Mouse (Mus musculus) CH12.LX (cell line): ENCODE measurements around the gene D10Wsu102e. TPM values are rescaled to one million over a fixed set of nuclear protein-coding genes. Genes with fewer than 3 reads are reported as not detected.
A peak's percentile ranks its signal among the peaks of the same experiment; 100 is the strongest.
"Not testable (repeated sequence)": the region's sequence is repeated elsewhere in the genome, so short reads cannot be mapped to it uniquely, and the experiment has no call there.

ENCODE experiments used
- DNase-seq: peaks from one replicate; pipeline ENCODE4 v3.0.0-alpha.2; 2013; ENCODE audit errors: extremely low read depth
- H3K27ac ChIP-seq: 2 replicates; pipeline ENCODE4 v1.5.1; 2012; ENCODE audit warnings: low read depth, mild to moderate bottlenecking, control low read depth, moderate library complexity; ENCODE audit not compliant: insufficient read depth
- H3K27me3 ChIP-seq: replicated peaks from 2 replicates; pipeline ENCODE3; 2012; ENCODE audit warnings: inconsistent platforms
- H3K36me3 ChIP-seq, 2 experiments: replicated peaks in 1 of 2; 2 replicates each; pipeline versions ENCODE3 to v1.6.1; 2012; ENCODE audit warnings: inconsistent platforms in 1 of 2, low read length in 1 of 2, mild to moderate bottlenecking in 1 of 2, mixed read lengths in 1 of 2, moderate library complexity in 1 of 2; ENCODE audit not compliant: control insufficient read depth in 1 of 2, insufficient read depth in 1 of 2
- H3K4me1 ChIP-seq, 2 experiments: 2 replicates each; pipeline ENCODE4 v1.6.1; 2012; ENCODE audit warnings: inconsistent platforms in 1 of 2, moderate library complexity in 1 of 2; ENCODE audit not compliant: insufficient read depth in 2 of 2, control insufficient read depth in 1 of 2
- H3K4me2 ChIP-seq: 2 replicates; pipeline ENCODE4 v1.6.1; 2012; ENCODE audit warnings: low read depth, mild to moderate bottlenecking, control low read depth; ENCODE audit not compliant: poor library complexity, insufficient read depth, severe bottlenecking
- H3K4me3 ChIP-seq, 3 experiments: fragments of 150-350 bp in 1 of 3; sonication (generic) in 1 of 3; replicated peaks in 1 of 3; 2 replicates each; pipeline versions ENCODE3 to v1.5.1; 2011 to 2012; ENCODE audit warnings: low read depth in 2 of 3, low read length in 2 of 3, mild to moderate bottlenecking in 2 of 3, moderate library complexity in 2 of 3, control low read depth in 1 of 3, improper control_type of control experiment in 1 of 3, inconsistent platforms in 1 of 3, mixed read lengths in 1 of 3; ENCODE audit not compliant: poor library complexity in 1 of 3
- H3K79me2 ChIP-seq: replicated peaks from 2 replicates; pipeline ENCODE4 v1.6.1; 2012; ENCODE audit warnings: mild to moderate bottlenecking, moderate library complexity; ENCODE audit not compliant: control insufficient read depth, poor library complexity, insufficient read depth, severe bottlenecking; ENCODE audit errors: extremely low read depth
- H3K9ac ChIP-seq: 2 replicates; pipeline ENCODE4 v1.6.1; 2012; ENCODE audit warnings: low read depth, mild to moderate bottlenecking, control low read depth, moderate library complexity; ENCODE audit not compliant: insufficient read depth
- H3K9me3 ChIP-seq: replicated peaks from 2 replicates; pipeline ENCODE3; 2012; ENCODE audit warnings: low read length, inconsistent platforms, mixed read lengths
- CTCF ChIP-seq, 2 experiments: IDR thresholded peaks in 1 of 2; conservative IDR thresholded peaks in 1 of 2; 2 replicates each; pipeline ENCODE4 v1.5.1; 2011 to 2012; ENCODE audit warnings: low read depth in 2 of 2, low read length in 2 of 2, improper control_type of control experiment in 1 of 2, inconsistent platforms in 1 of 2, mild to moderate bottlenecking in 1 of 2, moderate library complexity in 1 of 2
- ELF1 ChIP-seq: IDR thresholded peaks from 2 replicates; pipeline ENCODE4 v1.6.1; 2014; ENCODE audit warnings: low read depth, mild to moderate bottlenecking, inconsistent platforms, low read length, improper control_type of control experiment
- HCFC1 ChIP-seq: IDR thresholded peaks from 2 replicates; pipeline ENCODE4 v1.6.1; 2012; ENCODE audit warnings: low read depth, mild to moderate bottlenecking, inconsistent platforms, low read length, improper control_type of control experiment
- JUND ChIP-seq: conservative IDR thresholded peaks from 2 replicates; pipeline ENCODE4 v1.6.1; 2011; ENCODE audit warnings: low read depth, low read length, improper control_type of control experiment
- MAX ChIP-seq: IDR thresholded peaks from 2 replicates; pipeline ENCODE4 v1.6.1; 2011; ENCODE audit warnings: low read length, improper control_type of control experiment
- MXI1 ChIP-seq: IDR thresholded peaks from 2 replicates; pipeline ENCODE4 v1.6.1; 2011; ENCODE audit warnings: mild to moderate bottlenecking, low read depth, low read length, improper control_type of control experiment
- PAX5 ChIP-seq: IDR thresholded peaks from 2 replicates; pipeline ENCODE4 v1.6.1; 2012; ENCODE audit warnings: low read length, inconsistent platforms, mixed read lengths
- RAD21 ChIP-seq: IDR thresholded peaks from 2 replicates; pipeline ENCODE4 v1.6.1; 2011; ENCODE audit warnings: low read depth, mild to moderate bottlenecking, low read length, improper control_type of control experiment, moderate library complexity
- SIN3A ChIP-seq: IDR thresholded peaks from 2 replicates; pipeline ENCODE4 v1.6.1; 2012; ENCODE audit warnings: low read length, improper control_type of control experiment, inconsistent platforms
- ZNF384 ChIP-seq: IDR thresholded peaks from 2 replicates; pipeline ENCODE4 v1.6.1; 2012; ENCODE audit warnings: low read depth, low read length, improper control_type of control experiment, inconsistent platforms
- dilution Hi-C: fragments of 300-500 bp; cut with MboI; formaldehyde crosslinking; loops from 2 replicates; pipeline ENCODE4 v1.14.3; 2020; ENCODE audit warnings: low sequenced_read_pairs; ENCODE audit not compliant: extremely low pct_unique_long_range_greater_than_20kb, extremely low pct_ligation_motif_present
- in situ Hi-C: fragments of 300-500 bp; cut with MboI; formaldehyde crosslinking; loops from 3 replicates; pipeline ENCODE4 v1.14.3; 2019; ENCODE audit warnings: low sequenced_read_pairs, low pct_ligation_motif_present, low pct_unique_long_range_greater_than_20kb, mixed read lengths
- polyA plus RNA-seq: library from polyadenylated mRNA; unstranded; fragments of >175 nt; gene quantifications from 2 replicates; pipeline ENCODE4 v1.2.1, GENCODE M21; 2012; ENCODE audit warnings: low read depth; ENCODE audit not compliant: insufficient read length
- total RNA-seq, 2 experiments: library from RNA; depleted of rRNA; stranded (reverse); fragments of 300-350 nt in 1 of 2; fragments of >200 nt in 1 of 2; gene quantifications; 2 replicates each; pipeline ENCODE4 v1.2.3; 2012 to 2014

D10Wsu102e gene
- total and polyA plus RNA-seq, 3 experiments, result 1.0 to 1.6 (median 1.6) TPM

GRCm38 (mm10) chr10:83513736-83514135, 153.7 kb downstream of the D10Wsu102e start:
- H3K9ac ChIP-seq, result no peak overlapping the region
- H3K4me1 ChIP-seq, result peaks cover 5 to 8% of the 10 kb centered on the region in 2 experiments; a peak in 3 of 4 replicates
- no peaks in the 10 kb centered on the region for H3K36me3 ChIP-seq
- no peaks in the 10 kb centered on the region for H3K9me3 ChIP-seq
- dilution Hi-C loops (no loop called here), in situ Hi-C loops (no loop called here)
- no peak overlapping the region for H3K4me3 ChIP-seq
- no peak for DNase-seq
- no peaks in the 10 kb centered on the region for H3K27me3 ChIP-seq
- H3K79me2 ChIP-seq, result no peaks in the 10 kb centered on the region
- no peak overlapping the region for H3K27ac ChIP-seq
- no peak overlapping the region for H3K4me2 ChIP-seq
- TF ChIP-seq ELF1, result no peak
- no peak for TF ChIP-seq PAX5
- TF ChIP-seq SIN3A, result no peak
- TF ChIP-seq JUND, result no peak
- TF ChIP-seq HCFC1, result no peak
- no peak for TF ChIP-seq ZNF384
- TF ChIP-seq MXI1, result no peak

GRCm38 (mm10) chr10:83520990-83521389, 161.0 kb downstream of the D10Wsu102e start:
- Histone ChIP-seq H3K4me3 (no peak overlapping the region), H3K4me2 (no peak overlapping the region), H3K4me1 (peaks cover 0 to 3% of the 10 kb centered on the region in 2 experiments; a peak in 1 of 4 replicates), H3K9me3 (no peaks in the 10 kb centered on the region), H3K27ac (no peak overlapping the region), H3K9ac (no peak overlapping the region), H3K36me3 (no peaks in the 10 kb centered on the region), H3K27me3 (no peaks in the 10 kb centered on the region), H3K79me2 (no peaks in the 10 kb centered on the region)
- in situ Hi-C loops (no loop called here), dilution Hi-C loops (no loop called here)
- DNase-seq, result no peak
- TF ChIP-seq MAX (no peak), CTCF (conservative IDR thresholded peaks at IDR 0.05 in 1 of 2, IDR thresholded peaks at IDR 0.05 in 1 of 2; ENCODE audit: low read depth in 2 of 2, low read length in 2 of 2) (peak; percentile 29 to 40; a peak in 2 of 4 replicates), RAD21 (peak; percentile 12), ELF1 (no peak)

- H3K27ac ChIP-seq, dilution Hi-C loops, DNase-seq, H3K4me2 ChIP-seq, H3K9me3 ChIP-seq, H3K27me3 ChIP-seq, H3K4me1 ChIP-seq, in situ Hi-C loops, H3K36me3 ChIP-seq, H3K79me2 ChIP-seq, H3K4me3 ChIP-seq, H3K9ac ChIP-seq: not testable (repeated sequence)
These were observed 164.2 kb downstream of the D10Wsu102e start for GRCm38 (mm10) chr10:83524238-83524637.
